Mouse (Mus musculus) stomach, postnatal 0 days (tissue): ENCODE measurements around the gene Lrch3.

Experiments
- CTCF ChIP-seq: IDR thresholded peaks from 2 replicates; pipeline ENCODE4 v1.5.1; 2016; ENCODE audit warnings: antibody characterized with exemption, low read depth, mild to moderate bottlenecking, moderate library complexity
- EP300 ChIP-seq: optimal IDR thresholded peaks from 2 replicates; pipeline ENCODE3; 2016; ENCODE audit warnings: antibody characterized with exemption

- TF ChIP-seq CTCF (no peak), EP300 (no peak)
Observed at GRCm38 (mm10) chr16:33058033-33058432, 144.1 kb downstream of the Lrch3 start.
